Mouse (Mus musculus) liver, embryonic 14.5 days (tissue): ENCODE measurements at regions not wholly inside any gene's neighbourhood (a gene's known extent, or its start where the extent isn't known, plus 50 kb on each side); places are given as distances from the start of the nearest gene placed in this dataset.
"Not testable (repeated sequence)": the region's sequence is repeated elsewhere in the genome, so short reads cannot be mapped to it uniquely, and the experiment has no call there.

Experiments used
- CTCF ChIP-seq: IDR thresholded peaks from 2 replicates; pipeline ENCODE4 v1.5.1; 2016; ENCODE audit warnings: antibody characterized with exemption, low read depth, control low read depth
- EP300 ChIP-seq: IDR thresholded peaks from 2 replicates; pipeline ENCODE4 v1.6.1; 2016; ENCODE audit warnings: antibody characterized with exemption, low read depth

DNA sequence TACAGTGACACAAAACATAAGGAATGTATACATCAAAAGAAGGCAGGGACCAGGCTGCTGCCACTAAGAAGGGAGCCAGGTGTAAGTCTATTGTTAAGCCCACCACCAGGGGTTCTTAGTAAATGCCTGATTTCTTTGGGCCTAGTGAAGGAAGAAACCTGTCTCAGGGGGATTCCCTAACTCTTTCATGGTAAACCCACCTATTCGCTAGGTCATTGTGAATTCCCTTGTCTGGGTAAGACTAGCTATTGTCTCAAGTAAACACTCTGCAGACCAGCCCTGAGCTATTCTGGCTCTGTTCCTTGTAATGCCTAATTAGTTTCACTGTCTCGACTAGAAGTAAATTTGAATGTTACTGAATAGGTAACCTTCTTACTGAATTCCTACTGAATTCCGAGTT lies 119.4 kb downstream of the Galc start:
- not testable (repeated sequence) for TF ChIP-seq CTCF, EP300
